Mouse (Mus musculus): ENCODE results near the gene Fbxo47. TPM values are rescaled to one million over a fixed set of nuclear protein-coding genes. Genes with fewer than 3 reads are reported as not detected.
A peak's percentile ranks its signal among the peaks of the same experiment; 100 is the strongest.
"Not testable (repeated sequence)": the region's sequence is repeated elsewhere in the genome, so short reads cannot be mapped to it uniquely, and the experiment has no call there.

Gene Fbxo47
- polyA plus RNA-seq, 1 experiment = 0.27 TPM

DNA sequence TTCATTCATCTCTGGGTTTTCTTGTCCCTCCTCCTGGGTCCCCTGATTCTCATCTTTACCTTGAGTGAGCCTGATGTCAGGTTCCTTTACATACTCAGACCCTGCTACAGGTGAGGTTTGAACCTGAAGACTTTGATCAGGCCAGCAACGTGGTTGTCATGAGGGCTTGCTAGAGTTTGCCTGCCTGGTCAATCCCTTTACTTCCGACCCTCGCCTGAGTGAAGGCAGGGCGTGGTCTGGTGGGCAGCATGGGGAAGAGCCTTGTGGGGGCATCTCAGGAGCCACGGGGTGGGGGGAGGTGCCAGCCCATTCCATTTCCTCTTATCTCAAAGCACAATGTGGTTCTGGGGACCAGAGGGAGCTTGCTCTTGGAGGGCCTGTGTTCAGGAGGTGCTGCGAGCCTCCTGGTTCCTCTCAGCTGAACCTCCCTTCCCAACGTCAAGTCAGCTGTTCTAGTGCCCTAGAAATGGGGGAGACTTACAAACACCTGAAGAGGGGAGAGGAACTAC is 46.3 kb downstream of the Fbxo47 start:
- no peak for DNase-seq (ENCODE audit: low read depth, low spot score)
- WGBS = 68% methylated on average over 7 of the region's 7 CpGs

GRCm38 (mm10) chr11:97837051-97837450 is 46.9 kb downstream of the Fbxo47 start:
- WGBS = 79% methylated on average over 9 of the region's 9 CpGs
- not testable (repeated sequence) for DNase-seq (ENCODE audit: low read depth, low spot score)

GRCm38 (mm10) chr11:97836541-97836940 is 47.4 kb downstream of the Fbxo47 start:
- WGBS = 64% methylated on average over 8 of the region's 8 CpGs
- DNase-seq (ENCODE audit: low read depth, low spot score) = no peak

GRCm38 (mm10) chr11:97833352-97833751 is 50.6 kb downstream of the Fbxo47 start:
- 94% methylated on average over 15 of the region's 15 CpGs for WGBS
- no peak for DNase-seq (ENCODE audit: low read depth, low spot score)

DNA sequence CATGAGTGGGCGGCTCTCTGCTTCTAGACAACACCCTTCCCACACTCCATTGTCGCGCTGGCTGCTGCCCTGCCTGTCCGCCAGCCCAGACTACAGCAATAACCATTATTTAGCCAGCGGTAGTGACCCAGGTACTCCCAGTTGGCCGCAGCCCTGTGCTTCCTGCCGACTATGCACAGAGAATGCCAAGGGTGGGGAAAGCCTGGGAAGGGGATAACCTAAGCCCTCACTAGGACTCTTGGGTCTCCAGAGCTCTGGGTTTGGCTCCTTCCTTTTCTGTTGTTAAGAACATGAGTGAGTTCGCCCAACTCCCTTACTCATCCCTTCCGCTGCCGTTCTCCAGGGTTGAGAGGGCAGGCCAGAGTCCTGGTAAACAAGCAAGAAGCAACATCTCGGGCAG is 52.0 kb downstream of the Fbxo47 start:
- DNase-seq (ENCODE audit: low read depth, low spot score) = no peak
- 53% methylated on average over 11 of the region's 11 CpGs for WGBS

GRCm38 (mm10) chr11:97830501-97830900 is 53.5 kb downstream of the Fbxo47 start:
- WGBS = 62% methylated on average over 6 of the region's 6 CpGs
- DNase-seq (ENCODE audit: low read depth, low spot score) = no peak

GRCm38 (mm10) chr11:97829913-97830476 is 54.0 kb downstream of the Fbxo47 start:
- WGBS = 76% methylated on average over 12 of the region's 12 CpGs
- no peak for DNase-seq (ENCODE audit: low read depth, low spot score)

- no peak for DNase-seq (ENCODE audit: low read depth, low spot score)
- 82% methylated on average over 7 of the region's 7 CpGs for WGBS
Measured at GRCm38 (mm10) chr11:97829365-97829764, 54.6 kb downstream of the Fbxo47 start.

DNA sequence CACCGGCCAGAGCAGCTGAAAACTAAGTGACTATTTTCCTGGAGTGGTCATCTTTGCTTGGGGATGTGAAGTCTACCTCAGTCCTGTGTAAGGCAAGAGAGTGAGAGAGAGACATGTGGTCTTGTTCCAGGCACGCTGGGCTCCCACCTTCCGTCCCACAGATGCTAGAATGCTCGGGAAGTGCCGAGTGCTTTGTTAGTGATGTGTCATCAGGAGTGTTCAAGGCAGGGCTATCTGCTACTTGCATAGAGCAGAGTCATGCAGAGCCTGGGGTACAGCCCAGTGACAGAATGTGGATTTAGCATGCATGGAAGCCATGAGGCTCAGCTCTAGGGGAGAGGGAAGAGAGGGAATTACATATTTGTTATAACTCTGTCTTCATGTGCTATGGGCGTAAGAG is 56.3 kb downstream of the Fbxo47 start:
- 81% methylated on average over 6 of the region's 6 CpGs for WGBS
- no peak for DNase-seq (ENCODE audit: low read depth, low spot score)

DNA sequence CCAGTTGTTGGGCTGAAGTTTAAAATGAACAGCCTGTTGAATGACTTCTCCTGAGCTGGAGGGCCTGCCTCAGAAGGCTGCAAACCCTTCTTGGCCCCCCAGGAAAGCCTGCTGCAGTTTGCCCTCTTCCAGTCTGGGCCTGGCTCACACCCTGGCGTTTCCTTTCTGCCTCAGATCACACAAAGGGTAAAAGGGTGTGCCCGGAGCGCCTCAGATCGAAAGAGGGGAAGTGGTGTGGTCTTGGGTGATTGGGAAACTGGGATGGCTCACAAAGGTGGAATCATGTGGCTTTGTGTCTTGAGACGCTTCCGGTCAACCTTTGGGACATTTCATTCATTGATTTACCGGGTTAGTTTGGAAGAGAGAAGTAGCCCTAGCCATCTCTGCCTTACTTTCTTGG is 57.5 kb downstream of the Fbxo47 start:
- DNase-seq (ENCODE audit: low read depth, low spot score) = no peak
- WGBS = 43% methylated on average over 7 of the region's 7 CpGs

DNA sequence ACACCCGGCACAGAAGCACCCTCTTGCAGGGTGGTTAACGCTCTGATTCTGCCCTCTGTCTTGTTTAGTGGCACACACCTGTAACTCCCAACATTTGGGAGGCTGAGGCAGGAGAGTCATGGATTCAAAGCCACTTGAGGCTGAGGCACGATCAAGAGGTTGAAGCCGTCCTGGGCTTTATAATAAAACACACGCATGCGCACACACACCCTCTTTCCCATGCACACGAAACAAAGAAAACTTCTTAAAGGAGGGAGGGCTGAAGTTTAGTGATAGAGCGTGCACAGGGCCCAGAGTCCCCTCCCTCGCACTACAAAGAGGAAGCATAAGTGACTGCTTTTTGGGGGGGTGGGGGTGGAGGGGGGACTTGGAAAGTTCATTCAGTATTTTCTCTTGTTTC is 58.0 kb downstream of the Fbxo47 start:
- WGBS = 57% methylated on average over 9 of the region's 9 CpGs
- no peak for DNase-seq (ENCODE audit: low read depth, low spot score)

DNA sequence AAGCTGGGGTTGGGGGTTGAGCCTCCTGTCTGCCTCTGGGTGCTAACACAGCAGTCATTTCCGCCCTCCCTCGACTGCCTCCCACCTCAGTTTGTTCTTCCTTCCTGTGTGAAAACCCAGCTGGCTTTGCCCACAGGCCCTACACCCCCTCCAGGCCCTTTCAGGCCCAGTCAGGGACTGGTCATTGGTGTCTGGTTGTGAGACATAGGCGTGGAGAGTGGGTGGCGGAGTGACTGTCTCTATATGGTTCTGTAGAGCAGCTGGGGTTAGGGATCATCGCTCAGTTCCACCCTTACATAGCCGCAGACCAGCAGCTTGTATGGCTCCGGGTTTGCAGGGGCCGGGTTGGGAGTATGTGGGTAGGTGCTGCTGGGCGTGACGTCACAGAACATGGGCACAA is 58.7 kb downstream of the Fbxo47 start:
- WGBS = 77% methylated on average over 10 of the region's 10 CpGs
- no peak for DNase-seq (ENCODE audit: low read depth, low spot score)

DNA sequence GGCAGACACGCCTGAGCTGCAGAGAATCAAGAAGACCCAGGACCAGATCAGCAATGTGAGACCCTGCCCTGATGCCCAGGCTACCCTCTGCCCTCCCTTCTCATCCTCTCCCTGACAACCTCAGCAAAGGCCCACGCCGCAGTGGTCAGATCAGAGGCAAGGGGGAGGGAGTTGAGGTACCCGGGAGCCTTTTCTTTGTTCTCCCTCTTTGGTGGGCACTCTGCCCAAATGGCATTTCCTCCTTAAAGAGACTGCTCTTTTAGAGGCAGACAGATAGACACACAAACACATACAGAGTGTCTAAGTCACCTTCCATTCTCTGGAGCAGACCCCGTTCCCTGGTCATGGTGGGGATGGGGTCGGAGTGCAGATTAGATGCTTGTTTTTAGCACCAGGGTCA is 59.1 kb downstream of the Fbxo47 start:
- 56% methylated on average over 6 of the region's 6 CpGs for WGBS
- no peak for DNase-seq (ENCODE audit: low read depth, low spot score)

DNA sequence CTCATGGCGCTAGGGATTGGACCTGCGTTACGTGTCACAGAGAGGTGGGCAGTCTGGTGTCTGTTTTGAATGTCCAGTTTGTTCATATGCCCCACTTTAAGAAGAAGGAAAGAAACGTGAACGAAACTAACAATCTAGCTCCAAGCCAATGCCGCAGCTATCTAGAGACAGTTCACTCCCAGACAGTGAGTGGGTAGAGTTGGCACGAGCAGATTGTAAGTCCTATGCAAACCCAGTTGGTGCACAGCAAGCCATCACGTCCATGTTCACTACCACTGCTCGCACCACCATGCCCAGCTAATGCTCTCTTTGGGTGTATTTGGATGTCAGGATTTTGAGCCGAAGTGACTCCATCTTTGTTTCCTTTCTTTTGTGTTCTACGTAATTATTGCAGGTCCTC is 59.8 kb downstream of the Fbxo47 start:
- WGBS = 96% methylated on average over 11 of the region's 11 CpGs
- no peak for DNase-seq (ENCODE audit: low read depth, low spot score)

DNA sequence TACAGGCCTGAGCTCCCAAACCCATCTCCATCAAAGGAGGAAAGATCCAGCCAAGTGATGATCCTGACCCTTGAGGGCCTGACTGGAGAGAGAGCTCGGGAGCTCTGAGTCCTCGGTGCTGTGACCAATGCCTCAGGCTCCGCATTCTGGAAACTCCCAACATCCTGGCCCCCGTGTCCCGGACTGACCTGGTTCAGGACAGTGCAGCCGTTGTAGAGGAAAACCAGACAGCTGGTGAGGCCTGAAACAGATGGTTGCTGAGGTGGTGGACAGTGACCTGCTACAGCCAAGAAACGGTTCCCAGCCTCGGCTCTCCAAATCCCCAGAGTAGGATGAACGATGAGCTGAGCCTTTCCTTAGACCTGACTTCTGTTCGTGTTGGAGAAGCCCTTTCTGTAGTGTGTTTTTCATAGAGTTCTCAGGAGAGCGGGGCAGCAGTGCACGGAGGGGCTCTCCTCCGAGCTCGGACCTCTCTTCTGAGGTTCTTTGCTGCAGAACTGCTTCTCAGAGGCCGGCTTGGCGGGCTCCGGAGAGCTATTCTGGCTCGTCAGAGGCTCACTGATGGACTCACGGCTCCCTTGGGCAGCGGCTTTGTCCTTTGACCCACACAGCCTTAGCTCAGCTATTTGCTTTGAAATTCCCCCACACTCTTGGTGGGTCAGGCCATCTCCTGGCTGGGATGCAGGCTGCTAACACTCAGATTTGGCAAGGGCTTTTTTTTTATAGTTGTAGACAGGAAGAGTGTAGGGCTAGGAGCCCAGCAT is 60.9 kb downstream of the Fbxo47 start:
- no peak for DNase-seq (ENCODE audit: low read depth, low spot score)
- WGBS = 71% methylated on average over 20 of the region's 20 CpGs

DNA sequence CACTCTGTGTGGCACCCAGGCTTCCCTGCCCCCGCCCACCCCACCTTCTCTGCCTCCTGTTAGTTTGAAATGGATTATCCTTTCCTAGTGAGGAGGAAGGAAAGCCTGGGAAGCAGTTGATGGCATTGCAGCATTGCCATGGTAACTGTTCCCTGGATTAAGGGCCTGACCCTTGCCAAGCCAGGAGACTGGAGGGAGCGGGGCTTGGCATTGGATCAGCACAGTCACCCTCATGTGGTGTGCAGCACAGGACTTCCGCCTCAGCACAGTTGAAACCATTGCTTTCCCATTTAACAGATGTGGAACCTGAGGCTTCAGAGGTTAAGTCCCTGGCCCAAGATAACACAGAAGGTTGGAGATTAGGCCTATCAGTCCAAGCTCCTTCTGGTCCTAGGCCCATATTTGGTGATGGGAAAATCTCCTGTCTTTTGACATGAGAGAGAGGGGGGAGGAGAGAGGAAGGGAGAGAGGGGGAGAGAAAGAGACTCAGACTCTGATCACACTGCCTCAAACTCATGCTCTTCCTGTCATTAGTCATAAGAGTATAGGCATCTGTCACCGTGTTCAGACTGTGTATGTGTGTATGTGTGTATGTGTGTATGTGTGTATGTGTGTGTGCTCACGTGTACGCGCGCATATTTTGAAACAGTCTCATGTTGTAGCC is 62.4 kb downstream of the Fbxo47 start:
- 84% methylated on average over 8 of the region's 8 CpGs for WGBS
- no peak for DNase-seq (ENCODE audit: low read depth, low spot score)

DNA sequence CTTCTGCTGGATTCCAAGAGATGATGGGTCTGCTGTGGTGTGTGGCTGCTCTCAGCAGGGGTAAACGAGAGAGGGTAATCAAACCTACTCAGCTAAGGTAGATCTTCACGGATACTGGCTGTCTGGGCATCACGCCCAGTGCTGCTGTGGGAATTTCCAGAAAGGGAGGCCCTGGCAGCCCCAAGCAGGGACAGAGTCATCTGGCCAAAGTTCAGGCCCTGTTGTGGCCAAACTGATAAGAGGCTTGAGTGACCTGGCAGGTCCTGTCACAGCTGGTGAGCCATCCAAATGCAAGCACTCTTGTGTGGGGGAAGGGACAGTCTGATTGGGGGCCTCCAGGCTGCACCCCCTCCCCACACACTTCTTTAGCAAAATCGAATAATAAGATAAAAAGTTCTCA is 63.1 kb downstream of the Fbxo47 start:
- peak; percentile 86 for DNase-seq (ENCODE audit: low read depth, low spot score)
- 21% methylated on average over 4 of the region's 4 CpGs for WGBS

GRCm38 (mm10) chr11:97819923-97820322 is 64.0 kb downstream of the Fbxo47 start:
- no peak for DNase-seq (ENCODE audit: low read depth, low spot score)
- 54% methylated on average over 5 of the region's 5 CpGs for WGBS

GRCm38 (mm10) chr11:97819102-97819501 is 64.9 kb downstream of the Fbxo47 start:
- WGBS = 48% methylated on average over 4 of the region's 4 CpGs
- no peak for DNase-seq (ENCODE audit: low read depth, low spot score)

DNA sequence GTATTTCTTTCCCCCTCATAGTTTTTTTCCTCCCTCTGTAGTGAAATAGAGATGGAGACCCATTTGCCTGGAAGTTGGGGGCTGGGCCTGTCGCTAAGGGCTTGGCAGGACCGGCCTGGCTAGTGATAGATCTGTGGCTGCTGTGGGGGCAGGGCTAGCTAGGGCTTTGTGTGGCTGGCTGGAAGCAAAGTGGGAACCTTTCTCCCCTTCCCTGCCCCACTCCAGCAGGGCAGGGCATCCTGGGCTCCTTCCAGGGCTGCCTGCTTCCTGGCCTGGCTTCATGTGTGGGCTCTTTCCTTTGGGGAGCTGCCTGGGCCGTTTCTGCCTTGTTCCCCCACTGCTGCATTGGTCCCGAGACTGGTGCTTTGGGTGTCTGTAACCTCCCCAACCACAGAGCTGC is 65.4 kb downstream of the Fbxo47 start:
- no peak for DNase-seq (ENCODE audit: low read depth, low spot score)
- 15% methylated on average over 4 of the region's 4 CpGs for WGBS

GRCm38 (mm10) chr11:97818003-97818402 is 66.0 kb downstream of the Fbxo47 start:
- 68% methylated on average over 6 of the region's 6 CpGs for WGBS

More at GRCm38 (mm10) chr11:97818003-97818402, 66.0 kb downstream of the Fbxo47 start:
- DNase-seq (ENCODE audit: low read depth, low spot score) = no peak

Data from large intestine, adult 2 months (tissue).